In the genomic region with DNA sequence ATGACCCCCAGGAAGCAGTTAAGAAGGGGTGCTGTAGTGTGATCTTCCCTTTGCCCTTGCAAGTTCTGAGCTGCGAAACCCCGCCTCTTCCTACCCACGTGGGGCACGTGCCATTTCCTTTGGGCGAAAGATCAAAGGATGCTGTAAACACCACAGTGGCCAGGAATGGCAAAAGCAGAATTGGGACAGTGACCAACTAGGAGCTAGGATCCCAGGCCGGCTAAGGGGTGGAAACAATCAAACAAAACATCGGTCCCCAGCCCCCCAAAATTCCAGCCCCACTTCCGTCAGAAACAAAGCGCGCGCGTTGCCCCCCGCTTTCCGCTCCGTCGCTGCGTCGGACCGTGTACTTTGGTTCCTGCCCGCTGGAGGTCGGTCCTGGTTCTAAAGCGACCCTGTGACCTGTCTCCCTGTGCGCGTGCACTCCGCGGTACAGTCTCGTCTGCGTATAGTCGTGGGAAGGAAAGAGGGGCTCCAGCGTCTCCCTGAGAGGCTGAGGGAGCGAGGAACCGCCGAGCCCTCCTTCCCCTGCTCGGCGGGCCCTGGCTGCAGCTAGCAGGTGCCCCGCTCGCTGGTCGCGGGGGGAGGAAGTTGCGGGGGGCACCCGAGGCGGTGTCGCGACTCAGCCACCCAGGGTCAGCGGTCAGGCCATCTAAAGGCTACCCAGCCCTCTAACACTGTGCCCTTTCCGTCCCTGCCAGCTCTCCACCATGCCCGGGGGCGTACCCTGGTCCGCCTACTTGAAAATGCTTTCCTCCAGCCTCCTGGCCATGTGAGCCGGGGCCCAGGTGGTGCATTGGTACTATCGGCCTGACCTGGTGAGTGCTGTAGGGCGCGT, we compare ENCODE assay signal across 8 mouse cellular contexts. TPM values are rescaled to one million over a fixed set of nuclear protein-coding genes. Genes with fewer than 3 reads are reported as not detected.
DNase-seq lines count a peak whose midpoint lies in the region; ATAC-seq and TF ChIP-seq lines count a peak whose summit lies in the region.
"Not testable (repeated sequence)": the region's sequence is repeated elsewhere in the genome, so short reads cannot be mapped to it uniquely, and the experiment has no call there.

No protein-coding gene starts in this region.

- TF ChIP-seq EP300 in CH12.LX (IDR thresholded peaks at IDR 0.05; ENCODE audit: low read length): not testable (repeated sequence)

- in situ Hi-C loops in CH12.LX (cut with MboI; ENCODE audit: low pct_ligation_motif_present, low pct_unique_long_range_greater_than_20kb, low sequenced_read_pairs): not testable (repeated sequence)

- H3K4me2 ChIP-seq in CH12.LX (ENCODE audit: insufficient read depth, low read depth, poor library complexity, severe bottlenecking): peak overlapping the region; percentile 72; the same call in 1 of the 2 replicates
- H3K4me2 ChIP-seq in forebrain, embryonic 11.5 days (ENCODE audit: low read depth, low read length, severe bottlenecking): peak overlapping the region; percentile 64
- H3K4me2 ChIP-seq in heart, embryonic 16.5 days (ENCODE audit: low read depth, low read length): peak overlapping the region; percentile 69
- peak overlapping the region; percentile 87 for H3K4me2 ChIP-seq in liver, embryonic 15.5 days
- H3K4me2 ChIP-seq in neural tube, embryonic 11.5 days (ENCODE audit: low read depth): peak overlapping the region; percentile 63
- peak overlapping the region; percentile 61 for H3K4me2 ChIP-seq in stomach, embryonic 16.5 days (ENCODE audit: low read depth, low read length)

- H3K4me3 ChIP-seq in CH12.LX (replicated peaks in 1 of 3; ENCODE audit: low read depth in 2 of 3, low read length in 2 of 3, poor library complexity in 1 of 3): peak overlapping the region; percentile 55 to 87 (median 66)
- peak overlapping the region; percentile 54 for H3K4me3 ChIP-seq in forebrain, embryonic 11.5 days (ENCODE audit: low read depth, low read length)
- peak overlapping the region; percentile 76 for H3K4me3 ChIP-seq in heart, embryonic 16.5 days (ENCODE audit: low read length)
- peak overlapping the region; percentile 74 for H3K4me3 ChIP-seq in liver, embryonic 15.5 days (replicated peaks)
- peak overlapping the region; percentile 58 for H3K4me3 ChIP-seq in neural tube, embryonic 11.5 days (ENCODE audit: low read depth, low read length)
- H3K4me3 ChIP-seq in stomach, embryonic 16.5 days (replicated peaks; ENCODE audit: low read length): peak overlapping the region; percentile 71

- H3K27ac ChIP-seq in CH12.LX (ENCODE audit: insufficient read depth, low read depth): peak overlapping the region; percentile 63
- peak overlapping the region; percentile 72 for H3K27ac ChIP-seq in forebrain, embryonic 11.5 days (ENCODE audit: low read depth, low read length)
- H3K27ac ChIP-seq in heart, embryonic 16.5 days (ENCODE audit: low read length): peak overlapping the region; percentile 77
- H3K27ac ChIP-seq in liver, embryonic 15.5 days (replicated peaks): peak overlapping the region; percentile 75
- H3K27ac ChIP-seq in neural tube, embryonic 11.5 days (ENCODE audit: low read depth, low read length): peak overlapping the region; percentile 60; the same call in 1 of the 2 replicates
- H3K27ac ChIP-seq in stomach, embryonic 16.5 days (ENCODE audit: low read length): peak overlapping the region; percentile 55; the same call in 1 of the 2 replicates

- peak; percentile 77 for DNase-seq in CH12.LX (ENCODE audit: extremely low read depth)
- peak; percentile 66 for DNase-seq in c-Kit-positive CD71-positive TER-119-negative erythroid progenitor cells, embryonic 14.5 days (ENCODE audit: low read depth)
- DNase-seq in forebrain, embryonic 11.5 days (ENCODE audit: low spot score): peak; percentile 92
- peak; percentile 73 to 84 for DNase-seq in kidney, postnatal 36 days
- DNase-seq in neural tube, embryonic 11.5 days (ENCODE audit: low spot score): peak; percentile 89

- H3K9ac ChIP-seq in CH12.LX (ENCODE audit: insufficient read depth, low read depth): peak overlapping the region; percentile 75
- H3K9ac ChIP-seq in forebrain, embryonic 11.5 days (ENCODE audit: low read length): peak overlapping the region; percentile 75
- peak overlapping the region; percentile 90 for H3K9ac ChIP-seq in heart, embryonic 16.5 days (ENCODE audit: low read length)
- peak overlapping the region; percentile 77 for H3K9ac ChIP-seq in liver, embryonic 15.5 days
- peak overlapping the region; percentile 87 for H3K9ac ChIP-seq in neural tube, embryonic 11.5 days (ENCODE audit: low read length)
- H3K9ac ChIP-seq in stomach, embryonic 16.5 days (ENCODE audit: low read length): peak overlapping the region; percentile 87

- TF ChIP-seq CTCF in CH12.LX (conservative IDR thresholded peaks at IDR 0.05 in 1 of 2, IDR thresholded peaks at IDR 0.05 in 1 of 2; ENCODE audit: low read depth in 2 of 2, low read length in 2 of 2): not testable (repeated sequence)

- peak; percentile 46; the same call in 1 of the 2 replicates for TF ChIP-seq POLR2A in CH12.LX (IDR thresholded peaks at IDR 0.05; ENCODE audit: low read depth, low read length)

- not testable (repeated sequence) for H3K79me2 ChIP-seq in CH12.LX (replicated peaks; ENCODE audit: control insufficient read depth, extremely low read depth, insufficient read depth, poor library complexity, severe bottlenecking)

- not testable (repeated sequence) for H3K9me3 ChIP-seq in CH12.LX (replicated peaks; ENCODE audit: low read length); forebrain, embryonic 11.5 days (ENCODE audit: control insufficient read depth, low read length); heart, embryonic 16.5 days (replicated peaks; ENCODE audit: control insufficient read depth, low read length); liver, embryonic 15.5 days (replicated peaks); neural tube, embryonic 11.5 days (ENCODE audit: control insufficient read depth, low read length); stomach, embryonic 16.5 days (replicated peaks; ENCODE audit: control insufficient read depth, low read length)

- WGBS in forebrain, embryonic 11.5 days: 0% methylated on average over 51 of the region's 53 CpGs
- under 1% methylated on average over 48 of the region's 53 CpGs for WGBS in heart, embryonic 16.5 days
- WGBS in liver, embryonic 15.5 days (ENCODE audit: insufficient replicate concordance): under 1% methylated on average over 53 of the region's 53 CpGs
- WGBS in neural tube, embryonic 11.5 days: under 1% methylated on average over 53 of the region's 53 CpGs
- WGBS in stomach, embryonic 16.5 days: 1% methylated on average over 51 of the region's 53 CpGs

- peaks cover 0 to 14% of the 10 kb centered on the region in 2 experiments; a peak in 2 of 4 replicates for H3K4me1 ChIP-seq in CH12.LX (ENCODE audit: control insufficient read depth in 1 of 2, insufficient read depth in 2 of 2)
- not testable (repeated sequence) for H3K4me1 ChIP-seq in forebrain, embryonic 11.5 days (replicated peaks; ENCODE audit: control insufficient read depth, insufficient read depth, low read length); heart, embryonic 16.5 days (ENCODE audit: control insufficient read depth, insufficient read depth, low read length); liver, embryonic 15.5 days (replicated peaks); neural tube, embryonic 11.5 days (ENCODE audit: control insufficient read depth, insufficient read depth, low read length); stomach, embryonic 16.5 days (ENCODE audit: control insufficient read depth, insufficient read depth, low read length)

- H3K36me3 ChIP-seq in CH12.LX (replicated peaks in 1 of 2; ENCODE audit: control insufficient read depth in 1 of 2, insufficient read depth in 1 of 2, low read length in 1 of 2); forebrain, embryonic 11.5 days (ENCODE audit: control insufficient read depth, insufficient read depth, low read length); heart, embryonic 16.5 days (ENCODE audit: control insufficient read depth, insufficient read depth); liver, embryonic 15.5 days (replicated peaks); neural tube, embryonic 11.5 days (ENCODE audit: control insufficient read depth, insufficient read depth, low read length); stomach, embryonic 16.5 days (ENCODE audit: control insufficient read depth, insufficient read depth, low read length): not testable (repeated sequence)

- ATAC-seq in forebrain, embryonic 11.5 days (replicated peaks; ENCODE audit: low FRiP score): peak; percentile 91
- peak; percentile 90 for ATAC-seq in heart, embryonic 16.5 days (replicated peaks; ENCODE audit: extremely low read depth, insufficient read depth, low FRiP score)
- ATAC-seq in liver, embryonic 15.5 days (ENCODE audit: insufficient read depth): peak; percentile 89
- peak; percentile 92 for ATAC-seq in neural tube, embryonic 11.5 days (ENCODE audit: insufficient read depth, low FRiP score, low TSS enrichment)
- peak; percentile 90 for ATAC-seq in stomach, embryonic 16.5 days (ENCODE audit: insufficient read depth, low FRiP score)

- TF ChIP-seq RAD21 in CH12.LX (IDR thresholded peaks at IDR 0.05; ENCODE audit: low read depth, low read length): not testable (repeated sequence)

- H3K27me3 ChIP-seq in CH12.LX (replicated peaks); forebrain, embryonic 11.5 days (ENCODE audit: control insufficient read depth, insufficient read depth, low read length); heart, embryonic 16.5 days (ENCODE audit: control insufficient read depth, insufficient read depth, low read length); liver, embryonic 15.5 days; neural tube, embryonic 11.5 days (ENCODE audit: control insufficient read depth, insufficient read depth, low read length); stomach, embryonic 16.5 days (ENCODE audit: control insufficient read depth, insufficient read depth, low read length): not testable (repeated sequence)

- dilution Hi-C loops in CH12.LX (cut with MboI; ENCODE audit: extremely low pct_ligation_motif_present, extremely low pct_unique_long_range_greater_than_20kb, low sequenced_read_pairs): not testable (repeated sequence)

RNA-seq across cellular contexts. Expression of gene Hsp90b1, which starts 19.9 kb away (rescaled TPM):
- 635 and 991 TPM in 2 replicates for total RNA-seq in CH12.LX (2012; rRNA removed)
- total RNA-seq in CH12.LX (2014; rRNA removed): 799 and 863 TPM in 2 replicates
- 1,137 and 1,160 TPM in 2 replicates for polyA plus RNA-seq in CH12.LX (2012; ENCODE audit: insufficient read length, low read depth)
- polyA plus RNA-seq in forebrain, embryonic 11.5 days (2014; fragmentation: Nextera tagmentation; extraction: Ambion mirVana): 429 and 475 TPM in 2 replicates
- 415 and 417 TPM in 2 replicates for polyA plus RNA-seq in heart, embryonic 16.5 days (2015; fragmentation: Nextera tagmentation; extraction: Ambion mirVana)
- 273 and 302 TPM in 2 replicates for polyA plus RNA-seq in liver, embryonic 15.5 days (2015; fragmentation: Nextera tagmentation; extraction: Ambion mirVana)
- 487 and 513 TPM in 2 replicates for polyA plus RNA-seq in neural tube, embryonic 11.5 days (2014; fragmentation: Nextera tagmentation; extraction: Ambion mirVana)
- 669 and 693 TPM in 2 replicates for polyA plus RNA-seq in stomach, embryonic 16.5 days (2015; fragmentation: Nextera tagmentation; extraction: Ambion mirVana)

RNA-seq across cellular contexts. Expression of gene Ttc41, which starts 20.2 kb away (rescaled TPM):
- 4.0 and 4.4 TPM in 2 replicates for total RNA-seq in CH12.LX (2012; rRNA removed)
- total RNA-seq in CH12.LX (2014; rRNA removed): 3.6 and 4.2 TPM in 2 replicates
- polyA plus RNA-seq in CH12.LX (2012; ENCODE audit: insufficient read length, low read depth): 3.3 and 3.6 TPM in 2 replicates
- polyA plus RNA-seq in forebrain, embryonic 11.5 days (2014; fragmentation: Nextera tagmentation; extraction: Ambion mirVana): 2.5 and 3.6 TPM in 2 replicates
- polyA plus RNA-seq in heart, embryonic 16.5 days (2015; fragmentation: Nextera tagmentation; extraction: Ambion mirVana): 1.7 and 1.9 TPM in 2 replicates
- 0.53 and 0.59 TPM in 2 replicates for polyA plus RNA-seq in liver, embryonic 15.5 days (2015; fragmentation: Nextera tagmentation; extraction: Ambion mirVana)
- 2.3 and 3.1 TPM in 2 replicates for polyA plus RNA-seq in neural tube, embryonic 11.5 days (2014; fragmentation: Nextera tagmentation; extraction: Ambion mirVana)
- polyA plus RNA-seq in stomach, embryonic 16.5 days (2015; fragmentation: Nextera tagmentation; extraction: Ambion mirVana): 0.79 and 1.1 TPM in 2 replicates

Comparison
In these comparisons a context has a peak if more than half of its experiments do, and no peak if none do; other contexts are left out.
1. Peak in every context shown above with its lines: DNase-seq, ATAC-seq, H3K4me3 ChIP-seq and H3K27ac ChIP-seq.